Comparison of ENCODE assay signal across 8 mouse cellular contexts in the genomic region with DNA sequence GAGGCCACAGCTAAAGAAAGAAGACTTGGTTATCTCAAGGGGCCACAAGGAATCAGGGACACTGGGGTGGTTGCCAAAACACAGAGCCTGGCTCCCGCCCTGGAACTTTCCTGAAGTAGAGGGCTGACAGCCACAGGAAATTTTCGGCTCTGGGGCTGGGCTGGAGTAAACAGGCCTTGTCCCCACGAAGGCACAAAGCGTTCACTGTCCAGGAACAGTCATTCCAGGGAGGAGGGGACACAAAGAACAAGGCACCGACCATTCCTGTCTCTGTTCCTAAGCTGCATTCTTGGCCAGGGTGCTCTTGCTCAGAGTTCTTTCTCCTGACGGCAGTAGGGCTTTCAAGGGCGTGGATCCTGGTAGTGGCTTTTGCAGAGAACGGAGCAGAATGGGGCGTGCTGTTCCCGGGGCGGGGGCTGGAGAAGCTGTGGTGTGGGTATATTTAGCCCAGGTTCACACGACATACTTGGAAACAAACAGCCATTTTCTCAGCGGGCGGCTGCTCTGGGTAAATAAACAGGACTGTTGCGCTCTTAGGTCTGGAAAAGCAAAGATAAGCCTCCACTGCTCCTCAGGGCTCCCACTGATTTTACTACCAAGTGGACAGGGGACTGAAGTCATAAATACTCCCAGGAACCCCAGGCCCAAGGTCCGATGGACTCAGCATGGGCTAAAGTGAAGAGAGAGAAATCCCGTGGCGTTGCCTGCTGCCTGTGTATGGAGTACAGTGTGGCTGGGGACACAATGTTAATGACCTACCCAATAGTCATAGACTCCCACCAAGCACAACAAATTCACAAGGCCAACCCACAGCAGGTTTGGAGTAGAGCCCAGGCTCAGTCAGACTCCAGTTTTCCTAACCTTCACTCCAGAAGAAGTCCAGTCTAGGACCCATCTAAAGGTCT. TPM values are rescaled to one million over a fixed set of nuclear protein-coding genes. Genes with fewer than 3 reads are reported as not detected.
DNase-seq lines count a peak whose midpoint lies in the region; ATAC-seq and TF ChIP-seq lines count a peak whose summit lies in the region.

No protein-coding gene starts in this region.

- DNase-seq in brain, embryonic 14.5 days (ENCODE audit: low read depth): peak; percentile 53
- DNase-seq in gastrocnemius, adult 2 months: peak; percentile 84
- peak; percentile 76 for DNase-seq in left cerebral cortex, adult 11 months (ENCODE audit: low spot score)
- DNase-seq in lung, postnatal 0 days (ENCODE audit: low spot score): peak; percentile 97

- H3K4me1 ChIP-seq in E14TG2a.4 (replicated peaks; ENCODE audit: low read depth, low read length): peaks cover 30% of the 10 kb centered on the region
- peaks cover 7% of the 10 kb centered on the region for H3K4me1 ChIP-seq in hindbrain, embryonic 16.5 days (ENCODE audit: control insufficient read depth, insufficient read depth, low read depth, low read length)
- peaks cover 74% of the 10 kb centered on the region for H3K4me1 ChIP-seq in lung, postnatal 0 days (ENCODE audit: insufficient read depth, low read depth, low read length)
- H3K4me1 ChIP-seq in small intestine, adult 2 months (ENCODE audit: control insufficient read depth, insufficient read depth, insufficient read length, low read length): peaks cover 21% of the 10 kb centered on the region; the same call in 1 of the 2 replicates

- TF ChIP-seq POLR2A in brain, embryonic 14.5 days (IDR thresholded peaks at IDR 0.05; ENCODE audit: borderline replicate concordance, extremely low read depth, insufficient read depth, insufficient read length, poor library complexity, severe bottlenecking): no peak
- TF ChIP-seq POLR2A in small intestine, adult 2 months (IDR thresholded peaks at IDR 0.05; ENCODE audit: low read depth, low read length): 0 out of 2 replicates have a peak, but pooled peaks have one; percentile 33

- peak overlapping the region; percentile 95 for H3K27ac ChIP-seq in gastrocnemius, adult 2 months
- peak overlapping the region; percentile 36 for H3K27ac ChIP-seq in hindbrain, embryonic 16.5 days (ENCODE audit: low read depth, low read length)
- H3K27ac ChIP-seq in lung, postnatal 0 days (ENCODE audit: low read length): peak overlapping the region; percentile 98
- peak overlapping the region; percentile 83 for H3K27ac ChIP-seq in small intestine, adult 2 months (ENCODE audit: insufficient read depth, low read depth, low read length)

- peak overlapping the region; percentile 46 for H3K4me3 ChIP-seq in E14TG2a.4 (replicated peaks; ENCODE audit: low read length)
- peak overlapping the region; percentile 58 for H3K4me3 ChIP-seq in gastrocnemius, adult 2 months
- H3K4me3 ChIP-seq in hindbrain, embryonic 16.5 days (ENCODE audit: low read length): no peak overlapping the region
- no peak overlapping the region for H3K4me3 ChIP-seq in lung, postnatal 0 days (ENCODE audit: low read depth, low read length)
- no peak overlapping the region for H3K4me3 ChIP-seq in small intestine, adult 2 months (ENCODE audit: low read depth, low read length)

- ATAC-seq in hindbrain, embryonic 16.5 days: peak; percentile 78
- peak; percentile 84 for ATAC-seq in lung, postnatal 0 days
- no peak for ATAC-seq in erythroid progenitor cell, adult 5-6 weeks (replicated peaks; ENCODE audit: low FRiP score, poor library complexity, severe bottlenecking)

- peaks cover 35% of the 10 kb centered on the region for H3K9me3 ChIP-seq in E14TG2a.4 (ENCODE audit: low read length)
- no peaks in the 10 kb centered on the region for H3K9me3 ChIP-seq in hindbrain, embryonic 16.5 days (ENCODE audit: control insufficient read depth, low read length)
- no peaks in the 10 kb centered on the region for H3K9me3 ChIP-seq in lung, postnatal 0 days (ENCODE audit: low read length)

- H3K9ac ChIP-seq in hindbrain, embryonic 16.5 days (ENCODE audit: low read depth, low read length): no peak overlapping the region
- 0 out of 2 replicates have a peak overlapping the region, but pooled peaks have one; percentile 26 for H3K9ac ChIP-seq in lung, postnatal 0 days (replicated peaks; ENCODE audit: low read depth)

- peak; percentile 100 for TF ChIP-seq EP300 in lung, postnatal 0 days (IDR thresholded peaks at IDR 0.05)

- H3K4me2 ChIP-seq in hindbrain, embryonic 16.5 days (ENCODE audit: low read length): no peak overlapping the region
- H3K4me2 ChIP-seq in lung, postnatal 0 days (replicated peaks; ENCODE audit: low read depth, low read length): peak overlapping the region; percentile 22; the same call in 1 of the 2 replicates

- TF ChIP-seq CTCF in E14TG2a.4 (conservative IDR thresholded peaks at IDR 0.05; ENCODE audit: low read length): no peak
- no peak for TF ChIP-seq CTCF in brain, embryonic 14.5 days (IDR thresholded peaks at IDR 0.05; ENCODE audit: borderline replicate concordance, extremely low read depth, insufficient read depth, insufficient read length)
- TF ChIP-seq CTCF in gastrocnemius, adult 2 months (IDR thresholded peaks at IDR 0.05): 0 out of 2 replicates have a peak, but pooled peaks have one; percentile 1
- TF ChIP-seq CTCF in lung, postnatal 0 days (IDR thresholded peaks at IDR 0.05): no peak
- no peak for TF ChIP-seq CTCF in small intestine, adult 2 months (IDR thresholded peaks at IDR 0.05; ENCODE audit: extremely low read depth, insufficient read length, insufficient replicate concordance, low read depth, low read length)

- WGBS in hindbrain, embryonic 16.5 days: 63% methylated on average over 18 of the region's 18 CpGs
- 6% methylated on average over 18 of the region's 18 CpGs for WGBS in lung, postnatal 0 days
- 18% methylated on average over 18 of the region's 18 CpGs for WGBS in small intestine, adult 2 months

- no peaks in the 10 kb centered on the region for H3K27me3 ChIP-seq in E14TG2a.4 (ENCODE audit: insufficient read depth, low read length)
- H3K27me3 ChIP-seq in hindbrain, embryonic 16.5 days (replicated peaks; ENCODE audit: control insufficient read depth, insufficient read depth, low read length): no peaks in the 10 kb centered on the region
- no peaks in the 10 kb centered on the region for H3K27me3 ChIP-seq in lung, postnatal 0 days (replicated peaks; ENCODE audit: insufficient read depth, low read length)
- no peaks in the 10 kb centered on the region for H3K27me3 ChIP-seq in small intestine, adult 2 months (ENCODE audit: control insufficient read depth, insufficient read depth, low read length)

- H3K36me3 ChIP-seq in E14TG2a.4 (ENCODE audit: insufficient read depth, low read length): peaks cover 67% of the 10 kb centered on the region
- H3K36me3 ChIP-seq in hindbrain, embryonic 16.5 days (ENCODE audit: control insufficient read depth, insufficient read depth, low read length): peaks cover 13% of the 10 kb centered on the region
- peaks cover 13% of the 10 kb centered on the region; the same call in 1 of the 2 replicates for H3K36me3 ChIP-seq in lung, postnatal 0 days (ENCODE audit: insufficient read depth, low read length)
- peaks cover 4% of the 10 kb centered on the region for H3K36me3 ChIP-seq in small intestine, adult 2 months (ENCODE audit: control insufficient read depth, insufficient read depth, low read length)

- intact Hi-C loops in gastrocnemius, adult 2 months (cut with DNase I): loop anchor here (5.0 kb wide), 1 partner anchor 48 kb away; a partner anchor contains a TSS

RNA-seq across cellular contexts. Expression of a gene that starts 31.7 kb away (rescaled TPM):
- polyA plus RNA-seq in brain, embryonic 14.5 days (2012; rRNA removed): 4.3 and 4.8 TPM in 2 replicates
- total RNA-seq in gastrocnemius, adult 2 months (2021): 1 to 10 TPM; 2.0 to 4.2 TPM
- 6.7 and 7.0 TPM in 2 replicates for polyA plus RNA-seq in hindbrain, embryonic 16.5 days (2015; fragmentation: Nextera tagmentation; extraction: Ambion mirVana)
- 204 and 228 TPM in 2 replicates for polyA plus RNA-seq in lung, postnatal 0 days (2015; fragmentation: Nextera tagmentation; extraction: Ambion mirVana)
- 0.50 and 1.7 TPM in 2 replicates for polyA plus RNA-seq in small intestine, adult 2 months (2012; rRNA removed)
- total RNA-seq in erythroid progenitor cell, adult 5-6 weeks (2015; ENCODE audit: low replicate concordance): 1.8 TPM in 1 of 2 replicates, not detected in the other
- total RNA-seq in erythroid progenitor cell, adult 5-6 weeks (2017; ENCODE audit: low replicate concordance): not detected in 2 replicates

RNA-seq across cellular contexts. Expression of a gene that starts 45.8 kb away (rescaled TPM):
- polyA plus RNA-seq in brain, embryonic 14.5 days (2012; rRNA removed): 116 and 129 TPM in 2 replicates
- 10 to 100 TPM; 15.7 to 40.3 TPM for total RNA-seq in gastrocnemius, adult 2 months (2021)
- 138 and 159 TPM in 2 replicates for polyA plus RNA-seq in hindbrain, embryonic 16.5 days (2015; fragmentation: Nextera tagmentation; extraction: Ambion mirVana)
- polyA plus RNA-seq in lung, postnatal 0 days (2015; fragmentation: Nextera tagmentation; extraction: Ambion mirVana): 100 and 103 TPM in 2 replicates
- polyA plus RNA-seq in small intestine, adult 2 months (2012; rRNA removed): 20.7 and 53.8 TPM in 2 replicates
- 80.9 and 99.1 TPM in 2 replicates for total RNA-seq in erythroid progenitor cell, adult 5-6 weeks (2015; ENCODE audit: low replicate concordance)
- 76.9 and 94.9 TPM in 2 replicates for total RNA-seq in erythroid progenitor cell, adult 5-6 weeks (2017; ENCODE audit: low replicate concordance)

RNA-seq across cellular contexts. Expression of a gene that starts 49.6 kb away (rescaled TPM):
- 126 TPM in 2 replicates for polyA plus RNA-seq in brain, embryonic 14.5 days (2012; rRNA removed)
- 10 to 100 TPM in 1 of 2 experiments, 1 to 10 TPM in 1; 6.7 to 26.8 TPM for total RNA-seq in gastrocnemius, adult 2 months (2021)
- polyA plus RNA-seq in hindbrain, embryonic 16.5 days (2015; fragmentation: Nextera tagmentation; extraction: Ambion mirVana): 56.8 and 68.4 TPM in 2 replicates
- 214 and 218 TPM in 2 replicates for polyA plus RNA-seq in lung, postnatal 0 days (2015; fragmentation: Nextera tagmentation; extraction: Ambion mirVana)
- 585 and 916 TPM in 2 replicates for polyA plus RNA-seq in small intestine, adult 2 months (2012; rRNA removed)
- total RNA-seq in erythroid progenitor cell, adult 5-6 weeks (2015; ENCODE audit: low replicate concordance): 1.3 and 17.3 TPM in 2 replicates
- total RNA-seq in erythroid progenitor cell, adult 5-6 weeks (2017; ENCODE audit: low replicate concordance): 1.6 and 2.6 TPM in 2 replicates

Comparison
In these comparisons a context has a peak if more than half of its experiments do, and no peak if none do; other contexts are left out.
1. H3K4me3 ChIP-seq: peak in E14TG2a.4 (single experiment) and gastrocnemius, adult 2 months (single experiment); none in hindbrain, embryonic 16.5 days (single experiment), lung, postnatal 0 days (single experiment) and small intestine, adult 2 months (single experiment).
2. H3K27ac ChIP-seq: peak in every context shown above with its lines; median percentile 98 in lung, postnatal 0 days; 95 in gastrocnemius, adult 2 months; 83 in small intestine, adult 2 months; 36 in hindbrain, embryonic 16.5 days.
3. RNA of a gene that starts 31.7 kb away (polyA plus RNA-seq): 204 to 228 TPM in lung, postnatal 0 days; 6.7 to 7.0 TPM in hindbrain, embryonic 16.5 days, 4.3 to 4.8 TPM in brain, embryonic 14.5 days and 0.50 to 1.7 TPM in small intestine, adult 2 months; every median in the first group is over 10 times any median in the second.
4. Peak in every context shown above with its lines, with median percentiles within 50 percentile points of each other: DNase-seq.